Mouse (Mus musculus): ENCODE measurements around the gene Hs2st1. TPM values are rescaled to one million over a fixed set of nuclear protein-coding genes. Genes with fewer than 3 reads are reported as not detected.

Hs2st1 gene
- polyA plus RNA-seq, 1 experiment: 1.5 TPM

GRCm38 (mm10) chr3:144488787-144489186 is 81.2 kb downstream of the Hs2st1 start:
- TF ChIP-seq FLI1 (IDR thresholded peaks at IDR 0.05; ENCODE audit: low read length) (no peak), GATA1 (IDR thresholded peaks at IDR 0.05; ENCODE audit: borderline replicate concordance, low read length) (no peak)
- Histone ChIP-seq H3K27me3 (replicated peaks) (no peaks in the 10 kb centered on the region), H3K9me3 (no peaks in the 10 kb centered on the region), H3K4me3 (replicated peaks) (no peak overlapping the region), H3K4me1 (peaks cover 20% of the 10 kb centered on the region), H3K36me3 (replicated peaks; ENCODE audit: low read length) (no peaks in the 10 kb centered on the region)

GRCm38 (mm10) chr3:144480595-144480994 is 89.4 kb downstream of the Hs2st1 start:
- TF ChIP-seq GATA1 (IDR thresholded peaks at IDR 0.05; ENCODE audit: borderline replicate concordance, low read length): no peak
- TF ChIP-seq FLI1 (IDR thresholded peaks at IDR 0.05; ENCODE audit: low read length): no peak
- Histone ChIP-seq H3K4me1 (peaks cover 27% of the 10 kb centered on the region), H3K27me3 (replicated peaks) (no peaks in the 10 kb centered on the region), H3K4me3 (replicated peaks) (no peak overlapping the region), H3K9me3 (no peaks in the 10 kb centered on the region), H3K36me3 (replicated peaks; ENCODE audit: low read length) (peaks cover 14% of the 10 kb centered on the region)

- no peaks in the 10 kb centered on the region for H3K9me3 ChIP-seq
- no peaks in the 10 kb centered on the region for H3K27me3 ChIP-seq (replicated peaks)
- H3K4me1 ChIP-seq: peaks cover 27% of the 10 kb centered on the region
- no peak for TF ChIP-seq GATA1 (IDR thresholded peaks at IDR 0.05; ENCODE audit: borderline replicate concordance, low read length)
- TF ChIP-seq FLI1 (IDR thresholded peaks at IDR 0.05; ENCODE audit: low read length): no peak
- peaks cover 17% of the 10 kb centered on the region for H3K36me3 ChIP-seq (replicated peaks; ENCODE audit: low read length)
- H3K4me3 ChIP-seq (replicated peaks): no peak overlapping the region
Measured at GRCm38 (mm10) chr3:144478427-144478794, 91.6 kb downstream of the Hs2st1 start.

GRCm38 (mm10) chr3:144477707-144478426 is 92.1 kb downstream of the Hs2st1 start:
- Histone ChIP-seq H3K36me3 (replicated peaks; ENCODE audit: low read length) (peaks cover 17% of the 10 kb centered on the region), H3K27me3 (replicated peaks) (no peaks in the 10 kb centered on the region), H3K9me3 (no peaks in the 10 kb centered on the region), H3K4me3 (replicated peaks) (no peak overlapping the region), H3K4me1 (peaks cover 22% of the 10 kb centered on the region)
- TF ChIP-seq GATA1 (IDR thresholded peaks at IDR 0.05; ENCODE audit: borderline replicate concordance, low read length) (no peak), FLI1 (IDR thresholded peaks at IDR 0.05; ENCODE audit: low read length) (no peak)

GRCm38 (mm10) chr3:144475891-144476290 is 94.1 kb downstream of the Hs2st1 start:
- no peaks in the 10 kb centered on the region for H3K9me3 ChIP-seq
- no peaks in the 10 kb centered on the region for H3K27me3 ChIP-seq (replicated peaks)
- peaks cover 14% of the 10 kb centered on the region for H3K36me3 ChIP-seq (replicated peaks; ENCODE audit: low read length)
- H3K4me3 ChIP-seq (replicated peaks): no peak overlapping the region
- peaks cover 34% of the 10 kb centered on the region for H3K4me1 ChIP-seq
- no peak for TF ChIP-seq GATA1 (IDR thresholded peaks at IDR 0.05; ENCODE audit: borderline replicate concordance, low read length)
- TF ChIP-seq FLI1 (IDR thresholded peaks at IDR 0.05; ENCODE audit: low read length): no peak

- peaks cover 19% of the 10 kb centered on the region for H3K36me3 ChIP-seq (replicated peaks; ENCODE audit: low read length)
- H3K9me3 ChIP-seq: no peaks in the 10 kb centered on the region
- no peaks in the 10 kb centered on the region for H3K27me3 ChIP-seq (replicated peaks)
- peaks cover 45% of the 10 kb centered on the region for H3K4me1 ChIP-seq
- no peak for TF ChIP-seq FLI1 (IDR thresholded peaks at IDR 0.05; ENCODE audit: low read length)
- no peak for TF ChIP-seq GATA1 (IDR thresholded peaks at IDR 0.05; ENCODE audit: borderline replicate concordance, low read length)
- no peak overlapping the region for H3K4me3 ChIP-seq (replicated peaks)
Measured at GRCm38 (mm10) chr3:144474726-144475125, 95.3 kb downstream of the Hs2st1 start.

- Histone ChIP-seq H3K4me3 (replicated peaks) (no peak overlapping the region), H3K36me3 (replicated peaks; ENCODE audit: low read length) (peaks cover 8% of the 10 kb centered on the region), H3K9me3 (no peaks in the 10 kb centered on the region), H3K27me3 (replicated peaks) (no peaks in the 10 kb centered on the region), H3K4me1 (peaks cover 64% of the 10 kb centered on the region)
- TF ChIP-seq FLI1 (IDR thresholded peaks at IDR 0.05; ENCODE audit: low read length): no peak
- no peak for TF ChIP-seq GATA1 (IDR thresholded peaks at IDR 0.05; ENCODE audit: borderline replicate concordance, low read length)
Measured at GRCm38 (mm10) chr3:144471954-144472353, 98.0 kb downstream of the Hs2st1 start.

- no peaks in the 10 kb centered on the region for H3K27me3 ChIP-seq (replicated peaks)
- peak overlapping the region; percentile 44 for H3K4me3 ChIP-seq (replicated peaks)
- peaks cover 8% of the 10 kb centered on the region for H3K36me3 ChIP-seq (replicated peaks; ENCODE audit: low read length)
- TF ChIP-seq GATA1 (IDR thresholded peaks at IDR 0.05; ENCODE audit: borderline replicate concordance, low read length) (no peak), FLI1 (IDR thresholded peaks at IDR 0.05; ENCODE audit: low read length) (no peak)
- H3K9me3 ChIP-seq: no peaks in the 10 kb centered on the region
- peaks cover 74% of the 10 kb centered on the region for H3K4me1 ChIP-seq
Measured at GRCm38 (mm10) chr3:144470901-144471300, 99.1 kb downstream of the Hs2st1 start.

GRCm38 (mm10) chr3:144467521-144467920 is 102.5 kb downstream of the Hs2st1 start:
- peaks cover 83% of the 10 kb centered on the region for H3K4me1 ChIP-seq
- peaks cover 29% of the 10 kb centered on the region for H3K36me3 ChIP-seq (replicated peaks; ENCODE audit: low read length)
- TF ChIP-seq GATA1 (IDR thresholded peaks at IDR 0.05; ENCODE audit: borderline replicate concordance, low read length) (no peak), FLI1 (IDR thresholded peaks at IDR 0.05; ENCODE audit: low read length) (no peak)
- no peak overlapping the region for H3K4me3 ChIP-seq (replicated peaks)
- H3K27me3 ChIP-seq (replicated peaks): no peaks in the 10 kb centered on the region
- no peaks in the 10 kb centered on the region for H3K9me3 ChIP-seq

GRCm38 (mm10) chr3:144466108-144466678 is 103.8 kb downstream of the Hs2st1 start:
- peak overlapping the region; percentile 71 for H3K4me3 ChIP-seq (replicated peaks)
- TF ChIP-seq GATA1 (IDR thresholded peaks at IDR 0.05; ENCODE audit: borderline replicate concordance, low read length) (no peak), FLI1 (IDR thresholded peaks at IDR 0.05; ENCODE audit: low read length) (no peak)
- H3K27me3 ChIP-seq (replicated peaks): no peaks in the 10 kb centered on the region
- H3K36me3 ChIP-seq (replicated peaks; ENCODE audit: low read length): peaks cover 41% of the 10 kb centered on the region
- no peaks in the 10 kb centered on the region for H3K9me3 ChIP-seq
- peaks cover 70% of the 10 kb centered on the region for H3K4me1 ChIP-seq
